Mouse (Mus musculus) limb, embryonic 11.5 days (tissue): ENCODE measurements around the gene Rpia. TPM values are rescaled to one million over a fixed set of nuclear protein-coding genes. Genes with fewer than 3 reads are reported as not detected.

ENCODE experiments used
- ATAC-seq: fragments of 200-750 bp; cut with Nextera tagmentation; 2 replicates; pipeline ENCODE4 v1.8.0; 2017; ENCODE audit warnings: low read depth; ENCODE audit not compliant: insufficient number of reproducible peaks, low FRiP score, low TSS enrichment
- DNase-seq: peaks from one replicate; pipeline ENCODE4 v3.0.0-alpha.2; 2015; ENCODE audit warnings: low spot score
- H3K27ac ChIP-seq: fragments of 300-500 bp; sonication (generic); replicated peaks from 2 replicates; pipeline ENCODE4 v1.5.1; 2014; ENCODE audit warnings: low read depth, mild to moderate bottlenecking, low read length
- H3K27me3 ChIP-seq: fragments of 300-500 bp; sonication (generic); 2 replicates; pipeline ENCODE4 v1.6.1; 2014; ENCODE audit warnings: mild to moderate bottlenecking, low read length, mixed read lengths; ENCODE audit not compliant: control insufficient read depth, insufficient read depth
- H3K36me3 ChIP-seq: fragments of 300-500 bp; sonication (generic); 2 replicates; pipeline ENCODE4 v1.6.1; 2014; ENCODE audit warnings: mild to moderate bottlenecking, low read length, moderate library complexity, mixed read lengths; ENCODE audit not compliant: control insufficient read depth, insufficient read depth
- H3K4me1 ChIP-seq: fragments of 300-500 bp; sonication (generic); 2 replicates; pipeline ENCODE4 v1.6.1; 2014; ENCODE audit warnings: low read length, mixed read lengths; ENCODE audit not compliant: control insufficient read depth, insufficient read depth
- H3K4me2 ChIP-seq: fragments of 300-500 bp; sonication (generic); 2 replicates; pipeline ENCODE4 v1.6.1; 2014; ENCODE audit warnings: low read depth, mild to moderate bottlenecking, moderate library complexity; ENCODE audit not compliant: severe bottlenecking
- H3K4me3 ChIP-seq: fragments of 300-500 bp; sonication (generic); 2 replicates; pipeline ENCODE4 v1.5.1; 2014; ENCODE audit warnings: low read depth, low read length
- H3K9ac ChIP-seq: fragments of 300-500 bp; sonication (generic); 2 replicates; pipeline ENCODE4 v1.6.1; 2014; ENCODE audit warnings: mild to moderate bottlenecking, low read length
- H3K9me3 ChIP-seq: fragments of 300-500 bp; sonication (generic); 2 replicates; pipeline ENCODE4 v1.6.1; 2016; ENCODE audit warnings: low read length; ENCODE audit not compliant: control insufficient read depth
- WGBS: fragments of 180-500 bp; shearing (Covaris S2); extraction: QIAGEN DNeasy Blood & Tissue Kit; methylation state at CpG from one replicate; pipeline ENCODE4 v1.1.7; 2014; 5-methylcytosine and 5-hydroxymethylcytosine counted together
- polyA plus RNA-seq: library from polyadenylated mRNA; unstranded; fragments of >200 nt; fragmentation: Nextera tagmentation; extraction: Ambion mirVana; gene quantifications from 2 replicates; pipeline ENCODE4 v1.2.1, GENCODE M21; 2014

Gene Rpia
- polyA plus RNA-seq, 1 experiment from 2014 or later, result 2.0 TPM

GRCm38 (mm10) chr6:70774372-70774771, 17.7 kb downstream of the Rpia start:
- Histone ChIP-seq H3K27ac (no peak overlapping the region), H3K4me1 (no peaks in the 10 kb centered on the region), H3K27me3 (no peaks in the 10 kb centered on the region), H3K9me3 (no peaks in the 10 kb centered on the region), H3K4me3 (no peak overlapping the region), H3K36me3 (peaks cover 2% of the 10 kb centered on the region; the same call in 1 of the 2 replicates), H3K9ac (no peak overlapping the region), H3K4me2 (no peak overlapping the region)
- DNase-seq (no peak), ATAC-seq (no peak)
- WGBS, result 98% methylated on average over 2 of the region's 2 CpGs

DNA sequence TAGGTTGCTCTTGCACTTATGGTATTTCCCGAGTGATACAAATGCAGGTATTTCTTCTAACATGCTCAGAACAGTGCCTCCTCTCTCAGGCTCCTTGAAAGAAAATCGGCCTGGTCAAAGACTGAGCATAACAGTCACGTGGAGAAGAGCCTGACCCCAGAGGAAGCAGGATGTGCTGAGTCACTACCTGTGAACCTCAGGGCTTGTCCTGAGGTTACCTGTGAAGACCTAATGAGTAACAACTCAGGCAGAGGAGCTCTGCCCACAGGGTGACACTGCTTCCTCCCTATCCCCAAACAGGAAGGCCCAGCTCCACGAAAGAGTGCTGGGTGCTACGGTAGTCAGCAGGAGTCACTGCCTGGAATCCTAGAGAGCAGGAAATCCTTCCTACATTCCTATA, 18.3 kb downstream of the Rpia start:
- Histone ChIP-seq H3K4me1 (no peaks in the 10 kb centered on the region), H3K9me3 (no peaks in the 10 kb centered on the region), H3K36me3 (peaks cover 2% of the 10 kb centered on the region; the same call in 1 of the 2 replicates), H3K4me3 (no peak overlapping the region), H3K27ac (no peak overlapping the region), H3K9ac (no peak overlapping the region), H3K4me2 (no peak overlapping the region), H3K27me3 (no peaks in the 10 kb centered on the region)
- DNase-seq (no peak), ATAC-seq (no peak)
- WGBS, result 85% methylated on average over 5 of the region's 5 CpGs

DNA sequence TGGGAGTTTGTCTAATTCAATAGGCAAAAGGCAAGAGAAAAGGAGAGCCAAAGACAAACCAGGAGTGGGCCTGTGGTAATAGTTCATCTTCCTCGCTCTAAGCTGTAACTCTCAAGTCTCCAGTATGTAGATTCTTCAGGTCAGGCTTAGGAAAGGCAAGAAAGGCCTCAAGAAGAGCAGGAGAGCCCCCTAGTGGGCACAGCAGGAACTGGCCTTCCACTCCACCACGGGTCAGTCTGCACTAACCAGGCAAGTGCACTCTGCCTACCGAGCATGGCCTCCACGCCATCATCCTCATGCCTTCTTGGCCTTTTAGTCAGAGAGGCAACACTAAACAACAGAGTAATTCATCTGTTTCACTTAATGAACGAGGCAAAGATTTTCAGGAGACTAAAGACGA, 23.3 kb downstream of the Rpia start:
- no peak overlapping the region for H3K9ac ChIP-seq
- H3K4me1 ChIP-seq, result no peaks in the 10 kb centered on the region
- H3K4me3 ChIP-seq, result no peak overlapping the region
- 36% methylated on average over 6 of the region's 6 CpGs for WGBS
- DNase-seq (peak; percentile 88), ATAC-seq (no peak)
- no peaks in the 10 kb centered on the region for H3K27me3 ChIP-seq
- peaks cover 2% of the 10 kb centered on the region; the same call in 1 of the 2 replicates for H3K36me3 ChIP-seq
- no peak overlapping the region for H3K4me2 ChIP-seq
- no peak overlapping the region for H3K27ac ChIP-seq
- no peaks in the 10 kb centered on the region for H3K9me3 ChIP-seq

DNA sequence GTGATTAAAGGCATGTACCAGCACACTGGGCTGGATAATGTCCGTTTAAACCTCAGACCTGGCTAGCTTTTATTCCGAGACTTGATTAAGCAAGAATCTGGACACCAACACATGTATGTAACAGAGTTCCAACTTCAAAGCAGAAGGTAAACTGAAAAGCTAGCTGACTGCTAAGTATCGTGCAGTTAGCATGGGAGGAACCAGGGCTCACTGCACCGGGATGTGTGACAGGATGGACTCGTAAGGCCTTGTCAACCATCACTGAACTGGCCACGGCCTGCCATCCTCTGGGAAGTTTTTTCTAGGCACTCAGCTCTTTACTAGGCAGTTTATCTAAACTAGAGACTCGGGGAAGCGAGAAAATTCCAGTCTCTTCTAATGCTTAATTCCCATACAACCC, 27.0 kb downstream of the Rpia start:
- Histone ChIP-seq H3K9ac (no peak overlapping the region), H3K27me3 (no peaks in the 10 kb centered on the region), H3K27ac (no peak overlapping the region), H3K36me3 (no peaks in the 10 kb centered on the region; the same call in 1 of the 2 replicates), H3K4me3 (no peak overlapping the region), H3K4me2 (no peak overlapping the region), H3K4me1 (no peaks in the 10 kb centered on the region), H3K9me3 (no peaks in the 10 kb centered on the region)
- 87% methylated on average over 8 of the region's 8 CpGs for WGBS
- ATAC-seq, result no peak
- DNase-seq, result no peak

- ATAC-seq, result no peak
- H3K4me2 ChIP-seq, result no peak overlapping the region
Observed at GRCm38 (mm10) chr6:70764551-70764950, 27.5 kb downstream of the Rpia start.

DNA sequence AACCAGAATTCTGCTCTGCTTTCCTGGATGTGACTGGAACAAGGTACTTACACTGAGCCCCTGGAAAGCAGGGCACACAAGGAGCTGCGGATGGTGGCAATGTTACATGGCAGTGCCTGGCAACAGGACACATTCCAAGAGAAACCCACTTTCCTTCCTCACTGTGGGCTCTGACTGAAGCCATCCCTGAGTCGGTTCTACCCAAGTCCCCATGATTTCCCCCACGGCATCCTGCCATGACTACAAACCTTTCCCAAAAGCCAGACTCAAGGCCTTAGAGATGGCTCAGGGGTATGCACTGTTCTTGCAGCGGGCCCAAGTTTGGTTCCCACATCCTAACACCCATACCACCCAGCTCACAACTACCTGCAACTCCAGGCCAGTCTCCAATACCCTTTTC, 28.2 kb downstream of the Rpia start:
- no peak overlapping the region for H3K4me3 ChIP-seq
- no peaks in the 10 kb centered on the region; the same call in 1 of the 2 replicates for H3K36me3 ChIP-seq
- H3K9me3 ChIP-seq, result no peaks in the 10 kb centered on the region
- no peak for DNase-seq
- ATAC-seq, result no peak
- H3K4me1 ChIP-seq, result no peaks in the 10 kb centered on the region
- no peak overlapping the region for H3K27ac ChIP-seq
- H3K27me3 ChIP-seq, result no peaks in the 10 kb centered on the region
- WGBS, result 93% methylated on average over 4 of the region's 4 CpGs
- no peak overlapping the region for H3K9ac ChIP-seq
- H3K4me2 ChIP-seq, result no peak overlapping the region

More at GRCm38 (mm10) chr6:70764551-70764950, 27.5 kb downstream of the Rpia start:
- Histone ChIP-seq H3K9ac (no peak overlapping the region), H3K4me3 (no peak overlapping the region), H3K4me1 (no peaks in the 10 kb centered on the region), H3K9me3 (no peaks in the 10 kb centered on the region), H3K27me3 (no peaks in the 10 kb centered on the region), H3K36me3 (no peaks in the 10 kb centered on the region; the same call in 1 of the 2 replicates), H3K27ac (no peak overlapping the region)
- WGBS, result 88% methylated on average over 5 of the region's 5 CpGs
- no peak for DNase-seq

GRCm38 (mm10) chr6:70762659-70763058, 29.4 kb downstream of the Rpia start:
- Histone ChIP-seq H3K4me3 (no peak overlapping the region), H3K27ac (no peak overlapping the region), H3K36me3 (no peaks in the 10 kb centered on the region; the same call in 1 of the 2 replicates), H3K4me2 (no peak overlapping the region), H3K27me3 (no peaks in the 10 kb centered on the region), H3K9me3 (no peaks in the 10 kb centered on the region), H3K9ac (no peak overlapping the region), H3K4me1 (no peaks in the 10 kb centered on the region)
- ATAC-seq (no peak), DNase-seq (no peak)
- WGBS, result 84% methylated on average over 6 of the region's 6 CpGs

DNA sequence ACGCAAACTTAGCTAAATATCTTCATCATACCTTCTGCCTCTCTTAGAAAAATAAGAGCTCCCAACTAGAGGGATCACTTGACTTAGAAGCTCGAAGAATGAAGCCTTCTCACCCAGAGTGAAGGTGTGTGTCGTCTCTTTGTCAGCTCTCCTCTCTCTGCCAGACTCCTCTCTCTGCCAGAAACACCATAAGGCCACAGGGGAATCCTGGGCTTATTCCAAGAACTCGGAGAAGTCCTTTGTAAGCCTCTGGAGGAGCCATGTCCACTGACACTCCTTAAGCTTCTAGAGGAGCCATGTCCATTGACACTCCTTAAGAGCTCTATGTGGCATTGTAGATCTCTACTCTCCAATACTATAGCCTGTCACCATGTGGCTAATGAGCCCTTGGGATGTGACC, 31.1 kb downstream of the Rpia start:
- no peaks in the 10 kb centered on the region for H3K36me3 ChIP-seq
- WGBS, result 87% methylated on average over 4 of the region's 4 CpGs
- no peak overlapping the region for H3K27ac ChIP-seq
- H3K4me2 ChIP-seq, result no peak overlapping the region
- no peak overlapping the region for H3K9ac ChIP-seq
- DNase-seq, result no peak
- H3K4me3 ChIP-seq, result no peak overlapping the region
- H3K4me1 ChIP-seq, result no peaks in the 10 kb centered on the region
- no peaks in the 10 kb centered on the region for H3K9me3 ChIP-seq
- no peaks in the 10 kb centered on the region for H3K27me3 ChIP-seq
- ATAC-seq, result no peak

- Histone ChIP-seq H3K9me3 (no peaks in the 10 kb centered on the region), H3K4me1 (no peaks in the 10 kb centered on the region), H3K27me3 (no peaks in the 10 kb centered on the region), H3K27ac (no peak overlapping the region), H3K4me2 (no peak overlapping the region), H3K4me3 (no peak overlapping the region), H3K36me3 (no peaks in the 10 kb centered on the region), H3K9ac (no peak overlapping the region)
- DNase-seq (no peak), ATAC-seq (no peak)
- 94% methylated on average over 10 of the region's 10 CpGs for WGBS
Observed at GRCm38 (mm10) chr6:70754833-70755232, 37.2 kb downstream of the Rpia start.
